Mouse (Mus musculus): ENCODE data around the gene Hectd4.

DNA sequence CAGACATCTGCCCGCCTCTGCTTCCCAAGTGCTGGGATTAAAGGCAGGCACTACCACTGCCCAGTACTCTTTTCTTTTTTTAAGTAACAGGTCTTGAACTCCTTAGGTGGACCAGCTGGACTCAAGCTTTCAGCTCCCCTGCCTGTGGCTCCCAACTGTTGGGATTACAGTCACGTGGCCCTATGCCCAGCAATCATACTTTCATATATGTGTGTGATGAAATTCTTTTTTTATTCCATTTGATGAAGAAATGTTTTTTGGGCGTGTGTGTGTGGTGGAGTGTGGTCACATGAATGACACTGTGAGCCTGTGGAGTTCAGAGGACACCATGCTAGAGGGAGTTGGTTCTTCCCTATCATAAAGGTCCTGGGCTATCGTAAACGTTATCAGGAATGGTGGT lies 179.5 kb downstream of the Hectd4 start:
- TF ChIP-seq CTCF (IDR thresholded peaks at IDR 0.05; ENCODE audit: low read depth, low read length) (no peak), POLR2A (IDR thresholded peaks at IDR 0.05; ENCODE audit: borderline replicate concordance, low read depth, low read length) (no peak)

All from bone marrow macrophage, adult 2 months (primary cell).